Mouse (Mus musculus): ENCODE data around the gene Hcfc1r1. TPM values are rescaled to one million over a fixed set of nuclear protein-coding genes. Genes with fewer than 3 reads are reported as not detected.

The Hcfc1r1 gene
- total RNA-seq, 2 experiments from 2014 or later, result 119 to 126 TPM

GRCm38 (mm10) chr17:23674271-23674952, 1.0 kb downstream of the Hcfc1r1 start:
- DNase-seq, result no peak
- intact Hi-C loops (cut with DNase I), result no loop called here

GRCm38 (mm10) chr17:23675127-23675526, 1.7 kb downstream of the Hcfc1r1 start:
- intact Hi-C loops (cut with DNase I), result no loop called here
- DNase-seq, result no peak

GRCm38 (mm10) chr17:23675564-23676281, 2.3 kb downstream of the Hcfc1r1 start:
- intact Hi-C loops (cut with DNase I), result no loop called here

GRCm38 (mm10) chr17:23676473-23677031, 3.2 kb downstream of the Hcfc1r1 start:
- DNase-seq, result peak; percentile 45
- intact Hi-C loops (cut with DNase I), result no loop called here

More at GRCm38 (mm10) chr17:23675564-23676281, 2.3 kb downstream of the Hcfc1r1 start:
- DNase-seq, result no peak

GRCm38 (mm10) chr17:23677236-23677679, 3.9 kb downstream of the Hcfc1r1 start, which contains the start of gene Tnfrsf12a:
Tnfrsf12a (minus strand) TSS chr17:23677468.
- intact Hi-C loops (cut with DNase I), result no loop called here

GRCm38 (mm10) chr17:23679127-23679835, 5.9 kb downstream of the Hcfc1r1 start, which contains the start of gene Cldn6:
Cldn6 (plus strand) TSS chr17:23679249.
- intact Hi-C loops (cut with DNase I), result no loop called here

More at GRCm38 (mm10) chr17:23677236-23677679, 3.9 kb downstream of the Hcfc1r1 start, which contains the start of gene Tnfrsf12a:
- peak; percentile 75 for DNase-seq

GRCm38 (mm10) chr17:23680336-23680735, 6.9 kb downstream of the Hcfc1r1 start:
- intact Hi-C loops (cut with DNase I), result no loop called here
- DNase-seq, result no peak

More at GRCm38 (mm10) chr17:23679127-23679835, 5.9 kb downstream of the Hcfc1r1 start, which contains the start of gene Cldn6:
- DNase-seq, result no peak

- intact Hi-C loops (cut with DNase I), result no loop called here
- DNase-seq, result no peak
These were observed 7.7 kb downstream of the Hcfc1r1 start for GRCm38 (mm10) chr17:23681086-23681485.

GRCm38 (mm10) chr17:23682092-23682491, 8.7 kb downstream of the Hcfc1r1 start:
- intact Hi-C loops (cut with DNase I), result no loop called here
- no peak for DNase-seq

GRCm38 (mm10) chr17:23682530-23682929, 9.1 kb downstream of the Hcfc1r1 start:
- intact Hi-C loops (cut with DNase I), result no loop called here
- no peak for DNase-seq

- intact Hi-C loops (cut with DNase I), result no loop called here
- DNase-seq, result no peak
These were observed 9.8 kb downstream of the Hcfc1r1 start for GRCm38 (mm10) chr17:23683226-23683625.

- intact Hi-C loops (cut with DNase I), result no loop called here
These were observed 10.7 kb downstream of the Hcfc1r1 start, which contains the start of gene Cldn9 for GRCm38 (mm10) chr17:23683856-23684672. Cldn9 (minus strand) TSS chr17:23684026.

GRCm38 (mm10) chr17:23694491-23694890, 21.1 kb downstream of the Hcfc1r1 start:
- no peak for DNase-seq
- intact Hi-C loops (cut with DNase I), result no loop called here

More at GRCm38 (mm10) chr17:23683856-23684672, 10.7 kb downstream of the Hcfc1r1 start, which contains the start of gene Cldn9:
- DNase-seq, result no peak

- no peak for DNase-seq
- intact Hi-C loops (cut with DNase I), result no loop called here
These were observed 22.4 kb downstream of the Hcfc1r1 start for GRCm38 (mm10) chr17:23695801-23696200.

- intact Hi-C loops (cut with DNase I), result no loop called here
- DNase-seq, result peak; percentile 18
These were observed 26.0 kb downstream of the Hcfc1r1 start for GRCm38 (mm10) chr17:23699131-23700077.

- DNase-seq, result peak; percentile 94
- intact Hi-C loops (cut with DNase I), result no loop called here
These were observed 26.7 kb downstream of the Hcfc1r1 start for GRCm38 (mm10) chr17:23700079-23700478.

GRCm38 (mm10) chr17:23703301-23703700, 29.9 kb downstream of the Hcfc1r1 start:
- intact Hi-C loops (cut with DNase I), result no loop called here
- DNase-seq, result no peak

- DNase-seq, result peak; percentile 49
- intact Hi-C loops (cut with DNase I), result no loop called here
These were observed 31.3 kb downstream of the Hcfc1r1 start for GRCm38 (mm10) chr17:23704741-23705140.
